Mouse (Mus musculus) hindbrain, postnatal 0 days (tissue): ENCODE data around the gene Tapbp. TPM values are rescaled to one million over a fixed set of nuclear protein-coding genes. Genes with fewer than 3 reads are reported as not detected.
"Not testable (repeated sequence)": the region's sequence is repeated elsewhere in the genome, so short reads cannot be mapped to it uniquely, and the experiment has no call there.

Experiments
- ATAC-seq: fragments of 200-750 bp; cut with Nextera tagmentation; 2 replicates; pipeline ENCODE4 v1.8.0; 2017; ENCODE audit warnings: mild to moderate bottlenecking, moderate TSS enrichment, moderate library complexity
- DNase-seq: peaks from one replicate; pipeline ENCODE4 v3.0.0-alpha.2; 2015; ENCODE audit warnings: low spot score
- H3K27ac ChIP-seq: fragments of 300-500 bp; sonication (generic); 2 replicates; pipeline ENCODE4 v1.5.1; 2014; ENCODE audit warnings: mild to moderate bottlenecking
- H3K27me3 ChIP-seq: fragments of 300-500 bp; sonication (generic); 2 replicates; pipeline ENCODE4 v1.6.1; 2014; ENCODE audit warnings: low read length, mixed read lengths; ENCODE audit not compliant: insufficient read depth
- H3K36me3 ChIP-seq: fragments of 300-500 bp; sonication (generic); 2 replicates; pipeline ENCODE4 v1.6.1; 2014; ENCODE audit warnings: low read length, mixed read lengths; ENCODE audit not compliant: insufficient read depth
- H3K4me1 ChIP-seq: fragments of 300-500 bp; sonication (generic); 2 replicates; pipeline ENCODE4 v1.6.1; 2014; ENCODE audit warnings: antibody characterized with exemption, low read length, mixed read lengths; ENCODE audit not compliant: insufficient read depth
- H3K4me2 ChIP-seq: fragments of 300-500 bp; sonication (generic); 2 replicates; pipeline ENCODE4 v1.6.1; 2014; ENCODE audit warnings: low read depth, mild to moderate bottlenecking, low read length, moderate library complexity, mixed read lengths
- H3K4me3 ChIP-seq: fragments of 300-500 bp; sonication (generic); 2 replicates; pipeline ENCODE4 v1.5.1; 2014; ENCODE audit warnings: low read length
- H3K9ac ChIP-seq: fragments of 300-500 bp; sonication (generic); replicated peaks from 2 replicates; pipeline ENCODE4 v1.6.1; 2014; ENCODE audit warnings: mild to moderate bottlenecking, low read length, moderate library complexity, mixed read lengths
- H3K9me3 ChIP-seq: fragments of 300-500 bp; sonication (generic); 2 replicates; pipeline ENCODE4 v1.6.1; 2016; ENCODE audit warnings: low read length, mixed read lengths
- CTCF ChIP-seq: IDR thresholded peaks from 2 replicates; pipeline ENCODE4 v1.5.1; 2016; ENCODE audit warnings: antibody characterized with exemption, control low read depth, low read depth
- WGBS: fragments of 180-500 bp; shearing (Covaris S2); extraction: QIAGEN DNeasy Blood & Tissue Kit; methylation state at CpG from one replicate; pipeline ENCODE4 v1.1.7; 2014; 5-methylcytosine and 5-hydroxymethylcytosine counted together
- polyA plus RNA-seq: library from polyadenylated mRNA; unstranded; fragments of >200 nt; fragmentation: Nextera tagmentation; extraction: Ambion mirVana; gene quantifications from 2 replicates; pipeline ENCODE4 v1.2.1, GENCODE M21; 2015
- total RNA-seq: library from RNA; depleted of rRNA; stranded (reverse); fragments of >200 nt; gene quantifications from 2 replicates; pipeline ENCODE4 v1.2.3, GENCODE M21; 2014

The Tapbp gene
- total and polyA plus RNA-seq, 2 experiments from 2014 or later, result 40.2 to 41.5 TPM

GRCm38 (mm10) chr17:33890533-33891059 is 25.1 kb upstream of the Tapbp start, which contains the start of gene Kifc1:
Gene Kifc1, minus strand, starts transcription at chr17:33890661.
- peak; percentile 100 for ATAC-seq
- Histone ChIP-seq H3K36me3 (no peaks in the 10 kb centered on the region), H3K9ac (peak within 1 kb of the TSS; percentile 45; the same call in 1 of the 2 replicates), H3K4me2 (peak within 1 kb of the TSS; percentile 63), H3K9me3 (no peaks in the 10 kb centered on the region), H3K4me3 (peak within 1 kb of the TSS; percentile 55), H3K4me1 (no peaks in the 10 kb centered on the region), H3K27me3 (no peaks in the 10 kb centered on the region), H3K27ac (no peak within 1 kb of the TSS)
- peak; percentile 99 for DNase-seq
- TF ChIP-seq CTCF, result peak; percentile 100
- WGBS, result under 1% methylated on average over 44 of the region's 49 CpGs

- 64% methylated on average over 2 of the region's 2 CpGs for WGBS
- Histone ChIP-seq H3K27ac (no peak overlapping the region), H3K4me3 (no peak overlapping the region), H3K9me3 (no peaks in the 10 kb centered on the region), H3K9ac (no peak overlapping the region), H3K4me2 (no peak overlapping the region), H3K4me1 (no peaks in the 10 kb centered on the region), H3K27me3 (no peaks in the 10 kb centered on the region), H3K36me3 (no peaks in the 10 kb centered on the region)
- DNase-seq (no peak), ATAC-seq (no peak)
- TF ChIP-seq CTCF, result no peak
These were observed 24.3 kb upstream of the Tapbp start for GRCm38 (mm10) chr17:33891357-33891756.

GRCm38 (mm10) chr17:33891892-33892291 is 23.8 kb upstream of the Tapbp start:
- WGBS, result 66% methylated on average over 6 of the region's 6 CpGs
- not testable (repeated sequence) for DNase-seq, H3K27ac ChIP-seq, H3K4me2 ChIP-seq, H3K36me3 ChIP-seq, H3K4me1 ChIP-seq, ATAC-seq, H3K27me3 ChIP-seq, H3K9ac ChIP-seq, H3K4me3 ChIP-seq, H3K9me3 ChIP-seq

- TF ChIP-seq CTCF, result no peak
- Histone ChIP-seq H3K9ac (no peak overlapping the region), H3K27ac (no peak overlapping the region), H3K36me3 (no peaks in the 10 kb centered on the region), H3K4me2 (no peak overlapping the region), H3K27me3 (no peaks in the 10 kb centered on the region), H3K9me3 (no peaks in the 10 kb centered on the region), H3K4me1 (no peaks in the 10 kb centered on the region), H3K4me3 (no peak overlapping the region)
- DNase-seq (no peak), ATAC-seq (no peak)
- WGBS, result 14% methylated on average over 7 of the region's 7 CpGs
These were observed 23.3 kb upstream of the Tapbp start for GRCm38 (mm10) chr17:33892429-33892828.

- H3K4me2 ChIP-seq, ATAC-seq, H3K27ac ChIP-seq, H3K9me3 ChIP-seq, H3K27me3 ChIP-seq, H3K4me1 ChIP-seq, H3K36me3 ChIP-seq, DNase-seq, H3K9ac ChIP-seq, H3K4me3 ChIP-seq: not testable (repeated sequence)
- WGBS, result 74% methylated on average over 4 of the region's 4 CpGs
These were observed 22.7 kb upstream of the Tapbp start for GRCm38 (mm10) chr17:33893011-33893410.

GRCm38 (mm10) chr17:33897114-33897794 is 18.4 kb upstream of the Tapbp start:
- no peaks in the 10 kb centered on the region for H3K4me1 ChIP-seq
- TF ChIP-seq CTCF, result peak; percentile 72
- H3K27ac ChIP-seq, result no peak overlapping the region
- H3K27me3 ChIP-seq, result no peaks in the 10 kb centered on the region
- no peaks in the 10 kb centered on the region for H3K9me3 ChIP-seq
- DNase-seq (peak; percentile 71), ATAC-seq (no peak)
- no peak overlapping the region for H3K9ac ChIP-seq
- 44% methylated on average over 6 of the region's 6 CpGs for WGBS
- H3K4me3 ChIP-seq, result no peak overlapping the region
- no peaks in the 10 kb centered on the region for H3K36me3 ChIP-seq
- H3K4me2 ChIP-seq, result no peak overlapping the region

GRCm38 (mm10) chr17:33898193-33898592 is 17.5 kb upstream of the Tapbp start:
- H3K4me3 ChIP-seq, DNase-seq, H3K4me2 ChIP-seq, H3K27ac ChIP-seq, ATAC-seq, H3K27me3 ChIP-seq, H3K9ac ChIP-seq, H3K9me3 ChIP-seq, H3K4me1 ChIP-seq, H3K36me3 ChIP-seq: not testable (repeated sequence)
- 82% methylated on average over 4 of the region's 4 CpGs for WGBS
